Mouse (Mus musculus) heart, embryonic 15.5 days (tissue): Measurements from ENCODE around the gene Wdr17. TPM values are rescaled to one million over a fixed set of nuclear protein-coding genes. Genes with fewer than 3 reads are reported as not detected.
A peak's percentile ranks its signal among the peaks of the same experiment; 100 is the strongest.
"Not testable (repeated sequence)": the region's sequence is repeated elsewhere in the genome, so short reads cannot be mapped to it uniquely, and the experiment has no call there.

ENCODE experiments used
- ATAC-seq: fragments of 200-750 bp; cut with Nextera tagmentation; replicated peaks from 2 replicates; pipeline ENCODE4 v1.8.0; 2017; ENCODE audit warnings: low read depth, moderate TSS enrichment; ENCODE audit not compliant: insufficient number of reproducible peaks, insufficient read depth, low FRiP score
- H3K27ac ChIP-seq: fragments of 300-500 bp; sonication (generic); 2 replicates; pipeline ENCODE4 v1.5.1; 2015; ENCODE audit warnings: mild to moderate bottlenecking, inconsistent platforms
- H3K27me3 ChIP-seq: fragments of 300-500 bp; sonication (generic); 2 replicates; pipeline ENCODE4 v1.6.1; 2015; ENCODE audit warnings: inconsistent platforms
- H3K36me3 ChIP-seq: fragments of 300-500 bp; sonication (generic); 2 replicates; pipeline ENCODE4 v1.6.1; 2015; ENCODE audit warnings: mild to moderate bottlenecking, inconsistent platforms
- H3K4me1 ChIP-seq: fragments of 300-500 bp; sonication (generic); replicated peaks from 2 replicates; pipeline ENCODE4 v1.6.1; 2015; ENCODE audit warnings: inconsistent platforms
- H3K4me2 ChIP-seq: fragments of 300-500 bp; sonication (generic); 2 replicates; pipeline ENCODE4 v1.6.1; 2015; ENCODE audit warnings: inconsistent platforms, mild to moderate bottlenecking, moderate library complexity
- H3K4me3 ChIP-seq: fragments of 300-500 bp; sonication (generic); 2 replicates; pipeline ENCODE4 v1.5.1; 2015; ENCODE audit warnings: mild to moderate bottlenecking, inconsistent platforms
- H3K9ac ChIP-seq: fragments of 300-500 bp; sonication (generic); 2 replicates; pipeline ENCODE4 v1.6.1; 2015; ENCODE audit warnings: mild to moderate bottlenecking, inconsistent platforms
- H3K9me3 ChIP-seq: fragments of 300-500 bp; sonication (generic); replicated peaks from 2 replicates; pipeline ENCODE4 v1.6.1; 2016; ENCODE audit warnings: inconsistent platforms
- WGBS: fragments of 180-500 bp; shearing (Covaris S2); methylation state at CpG from one replicate; pipeline ENCODE4 v1.1.7; 2015; ENCODE audit warnings: mixed read lengths; 5-methylcytosine and 5-hydroxymethylcytosine counted together
- polyA plus RNA-seq: library from polyadenylated mRNA; unstranded; fragments of >200 nt; fragmentation: Nextera tagmentation; extraction: Ambion mirVana; gene quantifications from 2 replicates; pipeline ENCODE4 v1.2.1, GENCODE M21; 2015

The Wdr17 gene
- polyA plus RNA-seq, 1 experiment from 2014 or later, result 0.31 TPM

DNA sequence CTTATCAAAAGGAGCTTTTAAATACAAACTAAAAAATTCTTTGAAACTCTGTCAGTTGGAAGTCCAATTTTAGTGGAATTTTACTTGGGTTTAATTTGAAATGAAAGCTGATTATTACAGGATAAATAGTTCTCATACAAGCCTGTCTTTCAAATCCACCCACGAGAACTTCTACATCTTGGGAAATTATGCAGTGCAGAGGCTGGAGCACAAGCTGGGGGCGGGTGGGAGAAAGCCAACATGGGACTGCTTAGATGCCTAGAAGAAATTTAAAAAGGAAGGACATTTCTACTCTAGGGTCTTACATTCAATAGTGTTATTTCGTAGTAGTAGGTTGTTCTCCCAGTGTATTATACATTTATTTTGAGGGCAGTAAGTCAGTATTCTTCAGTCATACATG is 219.2 kb downstream of the Wdr17 start:
- H3K4me3 ChIP-seq, result no peak overlapping the region
- H3K4me2 ChIP-seq, result no peak overlapping the region
- WGBS, result 70% methylated on average over 3 of the region's 3 CpGs
- H3K4me1 ChIP-seq, result no peaks in the 10 kb centered on the region
- H3K27me3 ChIP-seq, result no peaks in the 10 kb centered on the region
- no peak for ATAC-seq
- H3K9ac ChIP-seq, result no peak overlapping the region
- H3K36me3 ChIP-seq, result no peaks in the 10 kb centered on the region
- H3K9me3 ChIP-seq, result no peaks in the 10 kb centered on the region
- H3K27ac ChIP-seq, result no peak overlapping the region

DNA sequence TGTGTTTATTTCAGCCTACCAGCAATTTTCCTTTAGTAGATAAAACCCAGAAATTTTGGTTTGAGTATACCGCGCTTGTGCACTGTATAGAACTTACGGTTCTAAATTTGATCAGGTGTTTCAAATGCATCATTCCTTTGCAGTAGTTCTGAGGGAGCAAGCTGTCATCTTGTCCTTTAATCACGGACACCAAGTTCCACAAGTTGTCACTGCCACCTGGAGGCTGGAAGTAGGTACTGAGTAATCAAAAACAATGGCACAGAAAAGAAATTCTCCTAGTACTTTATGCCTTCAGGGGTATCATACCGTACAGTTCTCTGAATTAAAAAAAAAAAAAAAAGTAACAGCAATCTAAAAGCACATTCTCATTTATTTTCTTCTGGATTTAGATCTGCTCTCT is 226.3 kb downstream of the Wdr17 start:
- no peak overlapping the region for H3K9ac ChIP-seq
- no peak overlapping the region for H3K27ac ChIP-seq
- H3K36me3 ChIP-seq, result no peaks in the 10 kb centered on the region
- no peaks in the 10 kb centered on the region for H3K9me3 ChIP-seq
- H3K4me3 ChIP-seq, result no peak overlapping the region
- no peaks in the 10 kb centered on the region for H3K27me3 ChIP-seq
- no peaks in the 10 kb centered on the region for H3K4me1 ChIP-seq
- WGBS, result 23% methylated on average over 5 of the region's 5 CpGs
- no peak for ATAC-seq
- no peak overlapping the region for H3K4me2 ChIP-seq

DNA sequence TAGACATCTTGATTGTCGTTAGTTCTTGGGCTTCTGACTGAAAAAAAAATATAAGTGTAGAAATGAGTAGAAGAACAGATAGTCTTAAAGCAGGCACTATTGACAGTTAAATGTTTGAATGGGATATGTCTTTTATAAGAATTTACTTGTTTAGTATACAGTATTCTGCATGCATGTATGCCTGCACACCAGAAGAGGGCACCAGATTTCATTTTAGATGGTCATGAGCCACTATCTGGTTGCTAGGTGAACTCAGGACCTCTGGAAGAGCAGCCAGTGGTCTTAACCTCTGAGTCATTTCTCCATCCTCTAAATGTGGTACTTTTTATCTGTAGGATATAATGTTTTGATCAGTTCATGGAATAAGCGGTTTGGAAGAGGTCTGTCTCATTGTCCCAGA is 227.3 kb downstream of the Wdr17 start:
- H3K4me2 ChIP-seq, result no peak overlapping the region
- no peak overlapping the region for H3K4me3 ChIP-seq
- no peak overlapping the region for H3K27ac ChIP-seq
- H3K27me3 ChIP-seq, result no peaks in the 10 kb centered on the region
- ATAC-seq, result no peak
- H3K9me3 ChIP-seq, result no peaks in the 10 kb centered on the region
- H3K36me3 ChIP-seq, result no peaks in the 10 kb centered on the region
- no peak overlapping the region for H3K9ac ChIP-seq
- WGBS, result 73% methylated on average over 2 of the region's 2 CpGs
- no peaks in the 10 kb centered on the region for H3K4me1 ChIP-seq

DNA sequence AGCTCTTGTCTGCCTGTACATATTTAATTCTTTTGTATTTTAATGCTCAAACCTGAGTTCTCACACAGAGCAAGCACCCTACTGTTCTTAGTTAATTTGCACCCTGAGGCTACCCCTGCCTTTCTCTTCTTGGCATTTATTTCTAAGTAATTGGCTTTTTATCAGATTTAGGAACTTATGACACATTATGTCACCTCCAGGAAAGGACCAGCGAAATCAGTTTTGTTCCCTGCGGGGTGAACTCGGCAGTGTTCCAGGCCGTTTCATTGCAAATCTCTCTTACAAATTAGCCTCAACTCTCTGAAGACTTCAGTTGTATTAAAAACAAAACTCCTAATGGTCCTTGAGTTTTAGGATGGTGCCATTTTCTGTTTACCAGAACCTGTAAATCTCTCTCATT is 248.3 kb downstream of the Wdr17 start:
- Histone ChIP-seq H3K4me1 (0 out of 2 replicates have a peak, but pooled peaks cover 2% of the 10 kb centered on the region), H3K27me3 (no peaks in the 10 kb centered on the region), H3K27ac (no peak overlapping the region), H3K4me3 (no peak overlapping the region), H3K36me3 (no peaks in the 10 kb centered on the region), H3K4me2 (no peak overlapping the region), H3K9me3 (no peaks in the 10 kb centered on the region), H3K9ac (no peak overlapping the region)
- ATAC-seq, result no peak
- 75% methylated on average over 4 of the region's 4 CpGs for WGBS

DNA sequence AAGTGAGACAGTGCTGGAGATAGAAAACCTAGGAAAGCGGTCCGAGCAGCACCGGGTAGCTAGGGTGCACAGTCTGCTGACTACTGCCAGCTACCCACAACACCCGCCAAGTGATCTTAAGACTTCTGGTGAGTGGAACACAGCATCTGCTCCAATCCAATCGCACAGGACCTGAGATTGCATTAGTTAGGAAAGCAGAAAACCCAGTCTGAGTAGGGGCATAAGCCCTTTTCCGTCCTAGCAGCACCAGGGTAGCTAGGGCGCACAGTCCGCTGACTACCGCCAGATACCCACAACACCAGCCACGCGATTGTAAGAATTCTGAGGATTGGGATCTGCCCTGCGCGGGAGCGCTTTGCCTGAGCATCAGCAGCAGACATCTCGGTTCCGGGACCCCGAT is 270.3 kb downstream of the Wdr17 start:
- not testable (repeated sequence) for H3K4me1 ChIP-seq, H3K9ac ChIP-seq, ATAC-seq, H3K9me3 ChIP-seq, H3K27me3 ChIP-seq, H3K27ac ChIP-seq, H3K4me3 ChIP-seq, H3K36me3 ChIP-seq, H3K4me2 ChIP-seq
- WGBS, result 71% methylated on average over 17 of the region's 17 CpGs

DNA sequence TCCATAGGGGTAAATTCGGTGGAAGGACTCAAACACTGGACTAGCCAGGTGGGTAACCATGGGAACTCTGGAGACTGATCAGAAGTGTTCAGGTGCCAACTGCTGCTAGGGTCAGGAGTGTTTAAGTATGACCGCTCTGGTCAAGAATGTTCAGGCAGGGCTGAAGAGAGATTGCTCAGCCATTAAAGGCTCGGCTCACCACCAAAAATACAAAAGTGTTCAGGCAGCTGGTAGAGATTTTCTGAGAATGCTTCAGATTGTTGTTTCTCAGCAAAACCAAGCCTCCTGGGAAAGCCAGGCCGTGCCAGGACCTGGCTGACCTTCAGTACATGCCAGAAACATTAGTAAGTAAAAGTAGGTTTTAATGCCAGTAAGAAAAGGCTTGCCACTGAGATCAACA is 276.7 kb downstream of the Wdr17 start:
- H3K4me2 ChIP-seq, result no peak overlapping the region
- no peak overlapping the region for H3K9ac ChIP-seq
- H3K4me3 ChIP-seq, result no peak overlapping the region
- no peaks in the 10 kb centered on the region for H3K27me3 ChIP-seq
- H3K27ac ChIP-seq, result peak overlapping the region; percentile 75
- ATAC-seq, result no peak; the same call in 1 of the 2 replicates
- no peaks in the 10 kb centered on the region for H3K36me3 ChIP-seq
- 55% methylated on average over 4 of the region's 4 CpGs for WGBS
- H3K9me3 ChIP-seq, result no peaks in the 10 kb centered on the region
- peaks cover 13% of the 10 kb centered on the region for H3K4me1 ChIP-seq

DNA sequence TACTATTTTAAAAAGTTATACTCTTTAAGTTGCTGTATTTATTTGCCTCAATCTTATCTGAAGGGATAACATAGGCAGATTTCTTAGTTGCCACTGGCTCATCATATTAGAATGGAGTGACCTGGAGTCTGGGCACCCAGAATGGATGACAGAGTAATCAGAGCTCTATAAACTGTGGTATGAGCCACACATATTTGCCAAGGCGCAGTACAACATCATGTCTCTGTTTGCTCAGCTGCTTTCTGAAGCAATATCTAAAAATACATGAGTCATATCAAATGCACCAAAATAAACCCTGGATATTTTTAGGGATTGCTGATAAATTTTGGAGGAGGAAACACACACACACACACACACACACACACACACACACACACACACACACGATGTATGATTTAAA is 277.6 kb downstream of the Wdr17 start:
- ATAC-seq, result peak; percentile 85; the same call in 1 of the 2 replicates
- H3K4me2 ChIP-seq, result no peak overlapping the region
- H3K27ac ChIP-seq, result peak overlapping the region; percentile 84
- no peaks in the 10 kb centered on the region for H3K27me3 ChIP-seq
- H3K4me1 ChIP-seq, result peaks cover 13% of the 10 kb centered on the region
- 31% methylated on average over 2 of the region's 2 CpGs for WGBS
- H3K4me3 ChIP-seq, result no peak overlapping the region
- H3K9ac ChIP-seq, result no peak overlapping the region
- H3K36me3 ChIP-seq, result no peaks in the 10 kb centered on the region
- H3K9me3 ChIP-seq, result no peaks in the 10 kb centered on the region

DNA sequence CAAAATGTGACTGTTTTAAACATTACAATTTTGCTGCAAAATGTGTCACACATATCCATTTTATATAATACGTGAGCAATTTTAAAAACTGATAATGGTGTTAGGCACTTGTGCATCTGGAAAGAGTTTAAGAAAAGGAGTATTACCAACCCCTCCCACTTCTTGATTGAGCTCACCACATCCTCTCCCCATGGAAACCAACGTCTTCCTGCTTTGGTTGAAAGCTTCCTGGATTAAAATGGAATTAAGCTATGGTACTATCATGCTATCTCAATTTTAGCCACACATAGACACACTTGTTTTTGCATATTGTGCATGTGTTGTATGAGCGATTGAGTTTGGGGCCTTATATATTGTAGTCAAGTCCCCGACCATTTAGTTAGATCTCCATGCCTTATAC is 283.5 kb downstream of the Wdr17 start:
- H3K27ac ChIP-seq, result no peak overlapping the region
- peaks cover 10% of the 10 kb centered on the region for H3K4me1 ChIP-seq
- no peak overlapping the region for H3K9ac ChIP-seq
- no peaks in the 10 kb centered on the region for H3K36me3 ChIP-seq
- ATAC-seq, result no peak
- no peaks in the 10 kb centered on the region for H3K9me3 ChIP-seq
- WGBS, result 74% methylated on average over 4 of the region's 4 CpGs
- H3K27me3 ChIP-seq, result no peaks in the 10 kb centered on the region
- no peak overlapping the region for H3K4me3 ChIP-seq
- H3K4me2 ChIP-seq, result no peak overlapping the region

DNA sequence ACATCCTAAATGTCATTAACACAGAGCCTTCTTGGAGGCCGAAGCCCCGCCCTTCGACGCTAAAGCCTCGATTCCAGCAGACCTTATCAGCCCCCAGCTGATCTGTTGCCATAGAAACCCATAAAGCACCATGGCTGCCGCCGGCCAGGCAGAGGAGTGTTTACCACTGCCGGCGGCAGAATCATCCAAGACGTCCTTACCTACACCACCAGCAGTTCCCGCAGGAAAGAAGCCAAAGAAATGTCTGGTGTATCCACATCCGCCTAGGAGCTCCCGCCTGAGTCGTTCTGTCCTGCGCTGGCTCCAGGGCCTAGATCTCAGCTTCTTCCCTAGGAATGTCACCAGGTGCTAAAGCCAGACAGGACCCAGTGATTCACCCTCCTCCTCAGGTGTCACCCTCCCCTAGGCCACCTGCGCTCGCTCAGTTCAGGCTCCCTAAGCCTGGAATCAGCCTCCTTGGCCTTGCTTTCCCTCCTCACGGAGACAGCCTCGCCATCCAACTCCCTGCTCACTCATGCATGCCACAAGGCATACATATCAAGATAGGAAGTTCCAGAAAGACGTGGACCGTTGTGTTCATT is 286.2 kb downstream of the Wdr17 start, which contains the start of gene Spata4:
Gene Spata4 (plus strand): TSS at position 111 of the 581 bp plus-strand sequence.
- 8% methylated on average over 21 of the region's 21 CpGs for WGBS
- ATAC-seq, result peak; percentile 72
- H3K4me3 ChIP-seq, result peak within 1 kb of the TSS; percentile 40
- H3K9me3 ChIP-seq, result no peaks in the 10 kb centered on the region
- no peaks in the 10 kb centered on the region for H3K27me3 ChIP-seq
- peak within 1 kb of the TSS; percentile 9; the same call in 1 of the 2 replicates for H3K9ac ChIP-seq
- H3K4me1 ChIP-seq, result peaks cover 8% of the 10 kb centered on the region
- peak within 1 kb of the TSS; percentile 66 for H3K4me2 ChIP-seq
- no peaks in the 10 kb centered on the region for H3K36me3 ChIP-seq
- H3K27ac ChIP-seq, result peak within 1 kb of the TSS; percentile 12; the same call in 1 of the 2 replicates

DNA sequence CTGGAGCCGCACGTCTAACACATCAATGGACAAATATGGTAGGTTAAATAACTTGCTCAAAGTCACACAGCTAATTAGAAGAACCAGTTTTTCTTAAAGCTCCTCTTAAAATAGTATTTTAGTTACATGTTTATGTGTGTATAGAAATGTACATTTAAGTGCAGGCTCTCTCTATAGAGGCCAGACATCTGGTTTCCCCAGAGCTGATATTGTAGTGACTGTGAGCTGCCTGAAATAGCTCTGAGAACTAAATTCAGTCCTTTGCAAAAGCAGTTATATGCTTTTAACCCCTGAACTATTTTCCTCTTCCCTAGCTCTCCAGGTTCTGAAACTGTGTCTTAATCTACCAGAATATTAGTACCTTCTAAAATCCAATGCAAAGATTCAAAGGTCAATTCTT is 289.6 kb downstream of the Wdr17 start:
- WGBS, result 82% methylated on average over 2 of the region's 2 CpGs
- no peak for ATAC-seq

DNA sequence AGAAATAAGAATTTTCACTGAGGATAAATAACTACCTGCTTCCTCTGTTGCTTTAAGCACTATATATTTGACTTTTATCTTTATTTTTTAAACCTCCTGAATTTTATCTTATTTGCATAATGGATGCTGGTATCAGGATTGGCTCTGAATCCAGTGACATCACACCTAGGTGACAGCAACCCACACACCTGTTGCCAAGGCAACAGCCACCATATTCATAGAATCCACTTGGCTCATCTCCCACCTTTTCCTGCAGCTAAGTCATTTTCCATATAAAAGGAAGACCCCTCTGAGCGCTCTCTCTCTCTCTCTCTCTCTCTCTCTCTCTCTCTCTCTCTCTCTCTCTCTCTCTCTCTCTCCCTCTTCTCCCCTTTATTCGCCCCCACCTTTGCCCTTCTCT is 290.0 kb downstream of the Wdr17 start:
- Histone ChIP-seq H3K9me3 (no peaks in the 10 kb centered on the region), H3K4me2 (no peak overlapping the region), H3K4me1 (peaks cover 8% of the 10 kb centered on the region), H3K27me3 (no peaks in the 10 kb centered on the region), H3K27ac (no peak overlapping the region), H3K9ac (no peak overlapping the region), H3K4me3 (no peak overlapping the region), H3K36me3 (no peaks in the 10 kb centered on the region)
- no peak for ATAC-seq
- 96% methylated on average over 2 of the region's 2 CpGs for WGBS

More for the DNA sequence above, 289.6 kb downstream of the Wdr17 start:
- Histone ChIP-seq H3K4me3 (no peak overlapping the region), H3K9me3 (no peaks in the 10 kb centered on the region), H3K4me2 (no peak overlapping the region), H3K4me1 (peaks cover 8% of the 10 kb centered on the region), H3K9ac (no peak overlapping the region), H3K27me3 (no peaks in the 10 kb centered on the region), H3K36me3 (no peaks in the 10 kb centered on the region), H3K27ac (no peak overlapping the region)

DNA sequence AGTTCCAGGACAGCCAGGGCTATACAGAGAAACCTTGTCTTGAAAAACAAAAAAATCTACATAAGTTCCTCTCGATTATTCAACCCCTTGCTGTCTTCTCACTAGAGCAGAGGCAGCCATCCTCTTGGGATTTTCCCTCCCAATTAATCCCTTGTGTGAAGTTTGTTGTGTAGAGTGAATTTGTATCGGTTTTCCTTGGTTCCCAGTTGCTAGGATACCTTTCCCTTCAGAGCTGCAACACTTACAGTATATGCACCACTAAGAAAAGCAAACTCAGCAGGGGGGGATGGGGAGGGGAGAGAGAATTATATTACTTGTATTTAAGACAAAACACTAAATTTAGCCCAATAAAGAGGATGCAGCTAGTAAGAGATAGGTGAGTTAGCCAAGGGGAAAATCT is 290.9 kb downstream of the Wdr17 start:
- 62% methylated on average over 2 of the region's 2 CpGs for WGBS
- no peak for ATAC-seq
- H3K9ac ChIP-seq, result no peak overlapping the region
- H3K4me2 ChIP-seq, result no peak overlapping the region
- H3K27ac ChIP-seq, result no peak overlapping the region
- no peaks in the 10 kb centered on the region for H3K36me3 ChIP-seq
- H3K4me1 ChIP-seq, result peaks cover 8% of the 10 kb centered on the region
- H3K9me3 ChIP-seq, result no peaks in the 10 kb centered on the region
- H3K27me3 ChIP-seq, result no peaks in the 10 kb centered on the region
- no peak overlapping the region for H3K4me3 ChIP-seq
